ENCODE assay signal across 41 mouse cellular contexts in the genomic region with DNA sequence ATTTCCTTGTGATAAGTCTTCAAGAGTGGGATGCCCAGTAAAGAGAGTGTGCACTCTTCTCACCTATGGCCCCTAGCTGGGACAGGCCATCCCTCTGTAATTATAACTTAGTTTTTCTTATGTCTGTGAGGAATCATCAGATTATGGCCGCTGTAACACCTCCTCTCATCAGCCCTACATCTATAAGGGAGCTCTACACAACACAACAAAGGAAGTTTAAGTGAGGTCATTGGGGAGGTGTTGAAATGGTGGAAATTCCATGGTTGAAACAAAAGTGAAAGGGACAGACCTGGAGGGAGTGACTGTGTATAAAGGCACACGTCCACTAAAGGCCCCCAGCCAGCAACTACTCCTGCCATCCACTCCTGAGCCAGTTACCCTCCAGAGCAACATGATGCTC. TPM values are rescaled to one million over a fixed set of nuclear protein-coding genes. Genes with fewer than 3 reads are reported as not detected.
"Had no signal": no experiment of that assay in that cellular context is flagged by ENCODE, and none has a peak within 500 bp of the region (broad histone marks: within the 10 kb centered on the region; RNA-seq: fewer than 3 reads in every experiment).

A gene (plus strand): TSS at position 301 of the 400 bp plus-strand sequence.

- H3K9me3 ChIP-seq: heart, embryonic 10.5 days; heart, embryonic 12.5 days; hindbrain, embryonic 10.5 days; hindbrain, embryonic 12.5 days; kidney, embryonic 15.5 days; limb, embryonic 13.5 days; limb, embryonic 15.5 days; liver, embryonic 12.5 days had no signal

- H3K27me3 ChIP-seq: heart, embryonic 12.5 days; hindbrain, embryonic 12.5 days; kidney, embryonic 15.5 days; limb, embryonic 13.5 days; limb, embryonic 15.5 days; liver, embryonic 12.5 days had no signal

- H3K4me1 ChIP-seq: heart, embryonic 10.5 days; heart, embryonic 12.5 days; kidney, embryonic 15.5 days; limb, embryonic 13.5 days; limb, embryonic 15.5 days had no signal

- H3K27ac ChIP-seq: gastrocnemius, adult 2 months; heart, adult 2 months; heart, embryonic 10.5 days; hindbrain, embryonic 10.5 days; hindbrain, embryonic 12.5 days; hindbrain, embryonic 14.5 days; kidney, embryonic 15.5 days; kidney, postnatal 0 days; limb, embryonic 13.5 days; limb, embryonic 15.5 days; liver, embryonic 12.5 days; liver, embryonic 14.5 days had no signal

- ATAC-seq: hindbrain, embryonic 16.5 days; intestine, embryonic 16.5 days; liver, embryonic 12.5 days had no signal

- H3K36me3 ChIP-seq: heart, embryonic 10.5 days; heart, embryonic 12.5 days; hindbrain, embryonic 10.5 days; hindbrain, embryonic 12.5 days; kidney, embryonic 15.5 days; limb, embryonic 13.5 days; limb, embryonic 15.5 days; liver, embryonic 12.5 days had no signal

- DNase-seq: gastrocnemius, adult 2 months; gastrocnemius, postnatal 10 days; gastrocnemius, postnatal 25 days; heart, adult 11 months; heart, adult 2 months; heart, postnatal 10 days; heart, postnatal 4 days; kidney, adult 11 months; kidney, adult 2 months; kidney, adult 9 months; kidney, postnatal 14 days; kidney, postnatal 36 days; layer of hippocampus, adult 9-11 months; layer of hippocampus, postnatal 36 days; left cerebral cortex, postnatal 4 days had no signal

- H3K4me3 ChIP-seq: gastrocnemius, adult 2 months; heart, adult 2 months; heart, embryonic 10.5 days; heart, embryonic 12.5 days; hindbrain, embryonic 10.5 days; hindbrain, embryonic 12.5 days; kidney, embryonic 15.5 days; limb, embryonic 13.5 days; limb, embryonic 15.5 days; liver, embryonic 12.5 days had no signal

RNA-seq across cellular contexts. Expression of the gene that starts here (rescaled TPM):
- total RNA-seq: gastrocnemius, adult 2 months; gastrocnemius, postnatal 10 days; gastrocnemius, postnatal 25 days; gastrocnemius, postnatal 4 days; heart, adult 2 months; heart, postnatal 10 days; heart, postnatal 25 days; heart, postnatal 4 days; layer of hippocampus, adult 18-20 months; layer of hippocampus, adult 8-10 months; layer of hippocampus, postnatal 14 days; layer of hippocampus, postnatal 36 days; left cerebral cortex, adult 18-20 months; left cerebral cortex, adult 8-10 months; left cerebral cortex, postnatal 10 days; left cerebral cortex, postnatal 25 days; left cerebral cortex, postnatal 4 days had no signal
- polyA plus RNA-seq: heart, embryonic 12.5 days; heart, embryonic 14.5 days; heart, embryonic 16.5 days; hindbrain, embryonic 10.5 days; hindbrain, embryonic 12.5 days; hindbrain, embryonic 14.5 days; hindbrain, embryonic 16.5 days; intestine, embryonic 14.5 days; intestine, embryonic 16.5 days; kidney, adult 2 months; kidney, embryonic 15.5 days; kidney, postnatal 0 days; limb, embryonic 11.5 days; limb, embryonic 13.5 days; limb, embryonic 15.5 days had no signal
